Mouse (Mus musculus) right cerebral cortex, postnatal 36 days (tissue): ENCODE measurements at regions not wholly inside any gene's neighbourhood (a gene's known extent, or its start where the extent isn't known, plus 50 kb on each side); places are given as distances from the start of the nearest gene placed in this dataset.

ENCODE experiments used
- DNase-seq, 2 experiments: peaks; one replicate each; pipeline ENCODE4 v3.0.0; 2022; ENCODE audit warnings: low spot score in 2 of 2, mixed read lengths in 1 of 2

- no peak for DNase-seq
Measured at GRCm38 (mm10) chr19:35263101-35263500, 340.9 kb downstream of the Kif20b start.

GRCm38 (mm10) chr19:35278395-35278794 lies 356.2 kb downstream of the Kif20b start:
- DNase-seq: no peak

GRCm38 (mm10) chr19:35282775-35283447 lies 360.8 kb downstream of the Kif20b start:
- DNase-seq: no peak

GRCm38 (mm10) chr19:35298846-35299245 lies 376.7 kb downstream of the Kif20b start:
- DNase-seq: no peak

GRCm38 (mm10) chr19:35302723-35303270 lies 380.6 kb downstream of the Kif20b start:
- DNase-seq: peak in 1 of 2 experiments; percentile 10
